In the genomic region with DNA sequence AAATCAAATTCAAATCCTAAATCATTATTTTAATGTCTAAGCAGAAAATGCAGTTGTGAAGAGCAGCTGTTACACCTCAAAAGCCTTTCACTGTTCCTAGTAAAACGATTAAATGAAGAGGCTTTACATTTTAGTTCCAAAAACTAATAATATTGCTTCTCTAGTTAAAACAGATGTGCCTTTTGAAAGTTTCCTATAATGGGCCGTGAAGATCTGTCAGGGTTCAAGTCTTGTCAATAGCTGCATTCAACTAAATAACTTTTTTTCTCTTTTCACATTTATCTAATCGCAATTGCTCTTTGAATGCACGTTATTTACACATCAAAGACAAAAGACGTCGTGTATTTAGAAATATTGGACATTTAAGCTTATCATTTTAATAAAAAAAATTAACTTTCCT, we compare ENCODE assay signal across 9 mouse cellular contexts. TPM values are rescaled to one million over a fixed set of nuclear protein-coding genes. Genes with fewer than 3 reads are reported as not detected.
DNase-seq lines count a peak whose midpoint lies in the region; ATAC-seq lines count a peak whose summit lies in the region.
"Had no signal": no experiment of that assay in that cellular context is flagged by ENCODE, and none has a peak within 500 bp of the region (broad histone marks: within the 10 kb centered on the region; RNA-seq: fewer than 3 reads in every experiment).

No protein-coding gene starts in this region.

- H3K9ac ChIP-seq in lung, embryonic 16.5 days (ENCODE audit: low read length): no peak overlapping the region
- H3K9ac ChIP-seq in forebrain, embryonic 12.5 days: peak overlapping the region; percentile 9; the same call in 1 of the 2 replicates
- no peak overlapping the region for H3K9ac ChIP-seq in limb, embryonic 12.5 days (replicated peaks)
- 0 out of 2 replicates have a peak overlapping the region, but pooled peaks have one; percentile 17 for H3K9ac ChIP-seq in neural tube, embryonic 14.5 days (replicated peaks; ENCODE audit: low read depth, low read length)

- H3K4me3 ChIP-seq in lung, embryonic 16.5 days (ENCODE audit: low read length): no peak overlapping the region
- H3K4me3 ChIP-seq in forebrain, embryonic 12.5 days (replicated peaks): peak overlapping the region; percentile 85
- peak overlapping the region; percentile 83; the same call in 1 of the 2 replicates for H3K4me3 ChIP-seq in limb, embryonic 12.5 days (replicated peaks)
- H3K4me3 ChIP-seq in neural tube, embryonic 14.5 days (ENCODE audit: low read depth, low read length): peak overlapping the region; percentile 91

- no peak overlapping the region for H3K27ac ChIP-seq in lung, embryonic 16.5 days (ENCODE audit: low read length)
- peak overlapping the region; percentile 62; the same call in 1 of the 2 replicates for H3K27ac ChIP-seq in forebrain, embryonic 12.5 days
- H3K27ac ChIP-seq in limb, embryonic 12.5 days: peak overlapping the region; percentile 41; the same call in 1 of the 2 replicates
- H3K27ac ChIP-seq in neural tube, embryonic 14.5 days (ENCODE audit: low read depth, low read length): no peak overlapping the region; the same call in 1 of the 2 replicates

- peaks cover 3% of the 10 kb centered on the region; the same call in 1 of the 2 replicates for H3K4me1 ChIP-seq in lung, embryonic 16.5 days (replicated peaks; ENCODE audit: control insufficient read depth, insufficient read depth, low read length)
- peaks cover 13% of the 10 kb centered on the region for H3K4me1 ChIP-seq in forebrain, embryonic 12.5 days
- H3K4me1 ChIP-seq in limb, embryonic 12.5 days (replicated peaks): peaks cover 8% of the 10 kb centered on the region
- H3K4me1 ChIP-seq in neural tube, embryonic 14.5 days (ENCODE audit: control insufficient read depth, insufficient read depth, low read length): peaks cover 11% of the 10 kb centered on the region

- 17% methylated on average over 6 of the region's 6 CpGs for WGBS in lung, embryonic 16.5 days
- 2% methylated on average over 6 of the region's 6 CpGs for WGBS in forebrain, embryonic 12.5 days
- 26% methylated on average over 6 of the region's 6 CpGs for WGBS in limb, embryonic 12.5 days
- 5% methylated on average over 6 of the region's 6 CpGs for WGBS in neural tube, embryonic 14.5 days

- H3K36me3 ChIP-seq in lung, embryonic 16.5 days (ENCODE audit: control insufficient read depth, insufficient read depth, low read length): no peaks in the 10 kb centered on the region
- no peaks in the 10 kb centered on the region for H3K36me3 ChIP-seq in forebrain, embryonic 12.5 days (replicated peaks)
- no peaks in the 10 kb centered on the region for H3K36me3 ChIP-seq in limb, embryonic 12.5 days
- no peaks in the 10 kb centered on the region for H3K36me3 ChIP-seq in neural tube, embryonic 14.5 days (ENCODE audit: control insufficient read depth, insufficient read depth, low read length)

- DNase-seq in lung, postnatal 14 days: no peak
- no peak for DNase-seq in left cerebral cortex, adult 18-20 months (ENCODE audit: low spot score in 2 of 2)
- DNase-seq in left cerebral cortex, adult 8-10 months (ENCODE audit: low spot score in 2 of 2): no peak
- no peak for DNase-seq in right cerebral cortex, postnatal 25 days
- DNase-seq: adrenal gland, adult 8-10 months had no signal

- H3K27me3 ChIP-seq in lung, embryonic 16.5 days (ENCODE audit: control insufficient read depth, insufficient read depth, low read depth, low read length): no peaks in the 10 kb centered on the region
- H3K27me3 ChIP-seq in forebrain, embryonic 12.5 days: no peaks in the 10 kb centered on the region
- H3K27me3 ChIP-seq in limb, embryonic 12.5 days: no peaks in the 10 kb centered on the region
- H3K27me3 ChIP-seq in neural tube, embryonic 14.5 days (ENCODE audit: control insufficient read depth, insufficient read depth, low read length): no peaks in the 10 kb centered on the region

- ATAC-seq in lung, embryonic 16.5 days (ENCODE audit: low read depth): no peak
- no peak for ATAC-seq in forebrain, embryonic 12.5 days (ENCODE audit: low FRiP score)
- no peak for ATAC-seq in limb, embryonic 12.5 days (ENCODE audit: insufficient number of reproducible peaks, insufficient read depth, low FRiP score, low TSS enrichment, low read depth)
- ATAC-seq in neural tube, embryonic 14.5 days (ENCODE audit: low read depth): no peak

- no peaks in the 10 kb centered on the region for H3K9me3 ChIP-seq in lung, embryonic 16.5 days (ENCODE audit: control insufficient read depth, low read length)
- no peaks in the 10 kb centered on the region for H3K9me3 ChIP-seq in forebrain, embryonic 12.5 days
- H3K9me3 ChIP-seq in limb, embryonic 12.5 days: no peaks in the 10 kb centered on the region
- no peaks in the 10 kb centered on the region for H3K9me3 ChIP-seq in neural tube, embryonic 14.5 days (ENCODE audit: control insufficient read depth, low read length)

- H3K4me2 ChIP-seq in lung, embryonic 16.5 days (ENCODE audit: low read depth, low read length): peak overlapping the region; percentile 38; the same call in 1 of the 2 replicates
- peak overlapping the region; percentile 57 for H3K4me2 ChIP-seq in forebrain, embryonic 12.5 days
- peak overlapping the region; percentile 61 for H3K4me2 ChIP-seq in limb, embryonic 12.5 days
- H3K4me2 ChIP-seq in neural tube, embryonic 14.5 days (ENCODE audit: low read depth, low read length): peak overlapping the region; percentile 64

RNA-seq across cellular contexts. Expression of a gene that starts 1.0 kb away (rescaled TPM):
- 1.2 and 1.3 TPM in 2 replicates for polyA plus RNA-seq in lung, embryonic 16.5 days (2015; fragmentation: Nextera tagmentation; extraction: Ambion mirVana)
- polyA plus RNA-seq in forebrain, embryonic 12.5 days (2016; fragmentation: Nextera tagmentation; extraction: Ambion mirVana): 4.0 and 4.5 TPM in 2 replicates
- polyA plus RNA-seq in limb, embryonic 12.5 days (2016; fragmentation: Nextera tagmentation; extraction: Ambion mirVana): 2.8 and 3.5 TPM in 2 replicates
- 4.5 and 5.7 TPM in 2 replicates for polyA plus RNA-seq in neural tube, embryonic 14.5 days (2014; fragmentation: Nextera tagmentation; extraction: Ambion mirVana)
- total RNA-seq in left cerebral cortex, adult 18-20 months (2021): 10 to 100 TPM; 12.4 to 16.4 TPM
- 10 to 100 TPM; 18.4 to 22.0 (median 19.5) TPM for total RNA-seq in left cerebral cortex, adult 8-10 months (2022)

RNA-seq across cellular contexts. Expression of a gene that starts 1.3 kb away (rescaled TPM):
- 12.0 and 13.1 TPM in 2 replicates for polyA plus RNA-seq in lung, embryonic 16.5 days (2015; fragmentation: Nextera tagmentation; extraction: Ambion mirVana)
- polyA plus RNA-seq in forebrain, embryonic 12.5 days (2016; fragmentation: Nextera tagmentation; extraction: Ambion mirVana): 29.1 and 30.7 TPM in 2 replicates
- 31.4 and 34.8 TPM in 2 replicates for polyA plus RNA-seq in limb, embryonic 12.5 days (2016; fragmentation: Nextera tagmentation; extraction: Ambion mirVana)
- polyA plus RNA-seq in neural tube, embryonic 14.5 days (2014; fragmentation: Nextera tagmentation; extraction: Ambion mirVana): 22.3 and 22.8 TPM in 2 replicates
- 1 to 10 TPM; 3.4 TPM for total RNA-seq in left cerebral cortex, adult 18-20 months (2021)
- total RNA-seq in left cerebral cortex, adult 8-10 months (2022): 1 to 10 TPM; 3.3 to 5.3 (median 4.6) TPM

RNA-seq across cellular contexts. Expression of a gene that starts 22.4 kb away (rescaled TPM):
- polyA plus RNA-seq in lung, embryonic 16.5 days (2015; fragmentation: Nextera tagmentation; extraction: Ambion mirVana): 6.4 and 7.2 TPM in 2 replicates
- 8.7 and 10.5 TPM in 2 replicates for polyA plus RNA-seq in forebrain, embryonic 12.5 days (2016; fragmentation: Nextera tagmentation; extraction: Ambion mirVana)
- 9.2 and 9.4 TPM in 2 replicates for polyA plus RNA-seq in limb, embryonic 12.5 days (2016; fragmentation: Nextera tagmentation; extraction: Ambion mirVana)
- 16.3 and 16.4 TPM in 2 replicates for polyA plus RNA-seq in neural tube, embryonic 14.5 days (2014; fragmentation: Nextera tagmentation; extraction: Ambion mirVana)
- total RNA-seq in left cerebral cortex, adult 18-20 months (2021): 1 to 10 TPM; 6.8 to 8.4 TPM
- total RNA-seq in left cerebral cortex, adult 8-10 months (2022): 1 to 10 TPM; 3.9 to 7.5 (median 6.1) TPM

Comparison
In these comparisons a context has a peak if more than half of its experiments do, and no peak if none do; other contexts are left out.
1. H3K27ac ChIP-seq: peak in forebrain, embryonic 12.5 days (single experiment) and limb, embryonic 12.5 days (single experiment); none in lung, embryonic 16.5 days (single experiment) and neural tube, embryonic 14.5 days (single experiment).
2. H3K9ac ChIP-seq: peak in forebrain, embryonic 12.5 days (single experiment) and neural tube, embryonic 14.5 days (single experiment); none in lung, embryonic 16.5 days (single experiment) and limb, embryonic 12.5 days (single experiment).
3. Peak in every context shown above with its lines, with median percentiles within 50 percentile points of each other: H3K4me2 ChIP-seq.